Mouse (Mus musculus): ENCODE results near the gene Skap1.
A peak's percentile ranks its signal among the peaks of the same experiment; 100 is the strongest.

The Skap1 gene

GRCm38 (mm10) chr11:96631521-96631920 lies 167.1 kb downstream of the Skap1 start:
- DNase-seq: no peak

- no peak for DNase-seq
Observed at GRCm38 (mm10) chr11:96637927-96638326, 173.5 kb downstream of the Skap1 start.

GRCm38 (mm10) chr11:96639805-96640204 lies 175.4 kb downstream of the Skap1 start:
- DNase-seq: peak; percentile 33

GRCm38 (mm10) chr11:96642173-96643140 lies 178.1 kb downstream of the Skap1 start:
- DNase-seq: peak; percentile 52

GRCm38 (mm10) chr11:96644969-96645368 lies 180.6 kb downstream of the Skap1 start:
- DNase-seq: peak; percentile 62

- DNase-seq: peak; percentile 78
Observed at GRCm38 (mm10) chr11:96645538-96646037, 181.2 kb downstream of the Skap1 start.

- no peak for DNase-seq
Observed at GRCm38 (mm10) chr11:96651848-96652247, 187.5 kb downstream of the Skap1 start.

- no peak for DNase-seq
Observed at GRCm38 (mm10) chr11:96653867-96654266, 189.5 kb downstream of the Skap1 start.

GRCm38 (mm10) chr11:96658420-96658819 lies 194.0 kb downstream of the Skap1 start:
- DNase-seq: no peak

- peak; percentile 30 for DNase-seq
Observed at GRCm38 (mm10) chr11:96666924-96667323, 202.5 kb downstream of the Skap1 start.

- DNase-seq: no peak
Observed at GRCm38 (mm10) chr11:96668367-96668766, 204.0 kb downstream of the Skap1 start.

GRCm38 (mm10) chr11:96673792-96674191 lies 209.4 kb downstream of the Skap1 start:
- peak; percentile 84 for DNase-seq

- peak; percentile 62 for DNase-seq
Observed at GRCm38 (mm10) chr11:96674786-96675365, 210.5 kb downstream of the Skap1 start.

- no peak for DNase-seq
Observed at GRCm38 (mm10) chr11:96678026-96678425, 213.6 kb downstream of the Skap1 start.

- no peak for DNase-seq
Observed at GRCm38 (mm10) chr11:96679026-96679425, 214.6 kb downstream of the Skap1 start.

- DNase-seq: no peak
Observed at GRCm38 (mm10) chr11:96685381-96685780, 221.0 kb downstream of the Skap1 start.

GRCm38 (mm10) chr11:96686713-96687280 lies 222.4 kb downstream of the Skap1 start:
- peak; percentile 15 for DNase-seq

GRCm38 (mm10) chr11:96692250-96692649 lies 227.9 kb downstream of the Skap1 start:
- no peak for DNase-seq

- DNase-seq: no peak
Observed at GRCm38 (mm10) chr11:96693360-96693759, 229.0 kb downstream of the Skap1 start.

- no peak for DNase-seq
Observed at GRCm38 (mm10) chr11:96694774-96695173, 230.4 kb downstream of the Skap1 start.

- no peak for DNase-seq
Observed at GRCm38 (mm10) chr11:96696168-96696727, 231.9 kb downstream of the Skap1 start.

GRCm38 (mm10) chr11:96696842-96697455 lies 232.6 kb downstream of the Skap1 start:
- DNase-seq: peak; percentile 60

- DNase-seq: no peak
Observed at GRCm38 (mm10) chr11:96697467-96697866, 233.1 kb downstream of the Skap1 start.
